Mouse (Mus musculus): ENCODE results near the gene Dnali1.

Gene Dnali1

GRCm38 (mm10) chr4:125065517-125066307 is at the start of gene Dnali1:
Gene Dnali1 (minus strand): TSS chr4:125065703.
- peak; percentile 53 for DNase-seq

GRCm38 (mm10) chr4:125115081-125115480 is 49.6 kb upstream of the Dnali1 start:
- DNase-seq, result no peak

- DNase-seq, result peak; percentile 79
Measured at GRCm38 (mm10) chr4:125114638-125115037, 49.1 kb upstream of the Dnali1 start.

- DNase-seq, result no peak
Measured at GRCm38 (mm10) chr4:125105354-125105753, 39.9 kb upstream of the Dnali1 start.

- DNase-seq, result no peak
Measured at GRCm38 (mm10) chr4:125101334-125101733, 35.8 kb upstream of the Dnali1 start.

GRCm38 (mm10) chr4:125099458-125099857 is 34.0 kb upstream of the Dnali1 start:
- peak; percentile 83 for DNase-seq

- DNase-seq, result no peak
Measured at GRCm38 (mm10) chr4:125097412-125097811, 31.9 kb upstream of the Dnali1 start.

- no peak for DNase-seq
Measured at GRCm38 (mm10) chr4:125096066-125096465, 30.6 kb upstream of the Dnali1 start.

GRCm38 (mm10) chr4:125093031-125093430 is 27.5 kb upstream of the Dnali1 start:
- no peak for DNase-seq

GRCm38 (mm10) chr4:125085346-125085841 is 19.9 kb upstream of the Dnali1 start:
- peak; percentile 75 for DNase-seq

- DNase-seq, result peak; percentile 91
Measured at GRCm38 (mm10) chr4:125084403-125085345, 19.2 kb upstream of the Dnali1 start, which contains the start of gene Meaf6. Gene Meaf6 (plus strand): TSS chr4:125085134.

- no peak for DNase-seq
Measured at GRCm38 (mm10) chr4:125078698-125079097, 13.2 kb upstream of the Dnali1 start.

GRCm38 (mm10) chr4:125077700-125078099 is 12.2 kb upstream of the Dnali1 start:
- no peak for DNase-seq

- DNase-seq, result peak; percentile 93
Measured at GRCm38 (mm10) chr4:125066490-125067370, 1.2 kb upstream of the Dnali1 start, which contains the start of gene Snip1. Gene Snip1 (plus strand): TSS chr4:125066672.

- no peak for DNase-seq
Measured at GRCm38 (mm10) chr4:125063829-125064228, 1.7 kb downstream of the Dnali1 start.

- no peak for DNase-seq
Measured at GRCm38 (mm10) chr4:125059025-125059424, 6.5 kb downstream of the Dnali1 start.

GRCm38 (mm10) chr4:125058033-125058432 is 7.5 kb downstream of the Dnali1 start:
- DNase-seq, result no peak

- DNase-seq, result no peak
Measured at GRCm38 (mm10) chr4:125057273-125057672, 8.2 kb downstream of the Dnali1 start.

GRCm38 (mm10) chr4:125056476-125056875 is 9.0 kb downstream of the Dnali1 start:
- no peak for DNase-seq

GRCm38 (mm10) chr4:125055385-125055784 is 10.1 kb downstream of the Dnali1 start:
- no peak for DNase-seq

- no peak for DNase-seq
Measured at GRCm38 (mm10) chr4:125044454-125044853, 21.0 kb downstream of the Dnali1 start.

- no peak for DNase-seq
Measured at GRCm38 (mm10) chr4:125034341-125034740, 31.2 kb downstream of the Dnali1 start.
